Mouse (Mus musculus) bone marrow, adult 2 months (tissue): Measurements from ENCODE around the gene Bcas3.

Experiments used
- CTCF ChIP-seq: fragments of 200-500 bp; IDR thresholded peaks from 2 replicates; pipeline ENCODE4 v1.5.1; 2011; ENCODE audit warnings: low read length, control low read depth; ENCODE audit not compliant: control insufficient read depth, insufficient read depth
- POLR2A ChIP-seq: fragments of 200-500 bp; IDR thresholded peaks from 2 replicates; pipeline ENCODE4 v1.6.1; 2011; ENCODE audit warnings: low read depth, mild to moderate bottlenecking, control low read depth, low read length, borderline replicate concordance; ENCODE audit not compliant: control insufficient read depth

- TF ChIP-seq POLR2A (no peak), CTCF (no peak)
Measured at GRCm38 (mm10) chr11:85828691-85829519, 475.9 kb downstream of the Bcas3 start.
